Mouse (Mus musculus) duodenum, adult 2 months (tissue): ENCODE data around the gene Hspa1b. TPM values are rescaled to one million over a fixed set of nuclear protein-coding genes. Genes with fewer than 3 reads are reported as not detected.

Experiments
- polyA plus RNA-seq: library from polyadenylated mRNA; depleted of rRNA; stranded (reverse); fragments of >200 nt; gene quantifications from 2 replicates; pipeline ENCODE4 v1.2.3, GENCODE M21; 2012; ENCODE audit warnings: low replicate concordance; rRNA removed

The Hspa1b gene
- polyA plus RNA-seq, result 5.4 and 9.5 TPM in 2 replicates

DNA sequence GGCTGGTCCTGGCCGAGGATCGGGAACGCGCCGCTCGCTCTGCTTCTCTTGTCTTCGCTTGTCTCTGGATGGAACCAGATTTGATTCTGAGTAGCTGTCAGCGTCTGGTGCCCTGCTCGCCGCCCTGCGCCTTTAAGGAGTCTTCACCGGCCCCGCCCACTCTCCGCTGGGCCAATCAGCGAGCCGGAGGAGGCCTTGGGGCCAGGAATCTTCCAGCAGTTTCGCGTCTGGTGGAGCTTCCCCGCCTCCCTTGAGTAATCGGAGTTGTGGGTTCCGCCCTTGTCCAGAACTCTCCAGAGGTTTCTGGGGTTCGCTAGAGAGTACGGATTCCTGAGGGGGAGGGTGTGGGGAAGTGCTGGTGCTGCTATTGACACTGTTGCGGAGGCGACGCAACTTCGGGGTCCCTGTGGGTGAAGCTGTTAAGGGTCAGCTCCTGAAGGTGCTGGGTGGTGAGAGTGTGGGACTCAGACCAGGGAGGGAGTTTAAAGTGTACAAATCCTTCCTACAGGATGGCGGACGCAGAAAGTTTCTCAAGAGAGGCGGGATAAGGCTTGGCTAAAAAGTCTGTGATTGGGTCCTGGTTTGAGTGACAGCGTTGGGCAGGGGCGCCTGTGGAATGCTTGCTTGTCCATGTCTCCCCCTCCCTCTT, at the start of gene Hspa1b:
Gene Hspa1b, minus strand, starts transcription at position 109 of the 649 bp plus-strand sequence.

DNA sequence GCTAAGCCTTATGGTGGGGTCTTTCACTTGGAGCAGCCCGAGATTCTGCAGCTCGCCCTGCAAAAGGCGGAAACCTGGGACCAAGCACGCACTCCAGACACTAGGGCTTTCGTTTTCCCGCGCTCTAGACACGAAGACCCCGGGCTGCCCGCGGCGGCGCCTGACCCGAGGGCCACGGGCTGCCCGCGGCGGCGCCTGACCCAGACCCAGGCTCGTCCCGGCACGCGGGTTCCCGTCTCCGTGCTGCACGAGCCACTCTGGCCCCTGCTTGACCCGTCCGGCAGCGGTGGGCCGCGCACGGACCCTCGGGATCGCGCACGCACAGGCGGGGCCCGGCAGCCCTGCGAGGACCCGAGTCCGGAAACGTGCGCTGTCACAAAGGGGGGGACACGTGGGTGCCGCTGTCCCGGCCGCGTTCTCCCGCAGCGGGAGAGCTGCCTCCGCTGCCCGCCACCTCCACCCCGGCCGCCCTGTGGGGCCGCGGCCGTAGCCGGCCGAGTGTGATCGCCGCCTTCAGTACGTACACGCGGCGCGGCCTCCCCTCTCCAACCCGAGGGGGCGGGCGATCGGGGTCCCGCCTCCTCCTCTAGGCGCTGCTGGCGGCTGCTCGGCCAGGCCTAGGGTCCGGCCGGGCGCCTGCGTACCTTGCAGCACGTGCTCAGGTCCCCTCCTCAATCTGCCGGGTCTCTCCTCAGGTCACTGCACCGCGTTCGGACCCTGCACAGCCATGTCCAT, 41.8 kb upstream of the Hspa1b start, which contains the start of gene Vars:
Gene Vars, plus strand, starts transcription at position 271 of the 735 bp plus-strand sequence.

GRCm38 (mm10) chr17:34981690-34982180, 22.7 kb upstream of the Hspa1b start, which contains the start of gene Lsm2:
Lsm2 (plus strand) TSS chr17:34981862.

DNA sequence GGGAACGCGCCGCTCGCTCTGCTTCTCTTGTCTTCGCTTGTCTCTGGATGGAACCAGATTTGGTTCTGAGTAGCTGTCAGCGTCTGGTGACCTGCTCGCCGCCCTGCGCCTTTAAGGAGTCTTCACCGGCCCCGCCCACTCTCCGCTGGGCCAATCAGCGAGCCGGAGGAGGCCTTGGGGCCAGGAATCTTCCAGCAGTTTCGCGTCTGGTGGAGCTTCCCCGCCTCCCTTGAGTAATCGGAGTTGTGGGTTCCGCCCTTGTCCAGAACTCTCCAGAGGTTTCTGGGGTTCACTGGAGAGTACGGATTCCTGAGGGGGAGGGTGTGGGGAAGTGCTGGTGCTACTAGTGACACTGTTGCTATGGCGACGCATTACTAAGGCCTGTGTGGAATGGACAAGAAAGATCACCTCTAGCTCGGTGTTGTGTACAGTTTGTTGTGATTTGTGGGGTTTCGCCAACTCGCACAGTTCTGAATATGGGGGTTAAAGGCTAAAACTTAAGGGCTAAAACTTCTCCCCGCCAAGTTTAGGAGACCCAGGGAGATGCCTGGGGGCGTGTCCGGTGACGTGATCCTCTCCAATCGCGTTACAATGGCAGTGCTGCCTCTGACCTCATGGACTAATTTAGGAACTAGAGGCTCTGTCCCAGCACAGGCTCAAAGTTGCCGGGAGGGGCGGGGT, 13.2 kb upstream of the Hspa1b start, which contains the start of the genes Hspa1a and Hspa1l:
Gene Hspa1a, minus strand, starts transcription at position 88 of the 681 bp plus-strand sequence.
Gene Hspa1l, plus strand, starts transcription at position 635 of the 681 bp plus-strand sequence.

GRCm38 (mm10) chr17:34969822-34970221, 10.8 kb upstream of the Hspa1b start, which contains the start of gene Gm20481:
Gm20481 (plus strand) TSS chr17:34969912.

DNA sequence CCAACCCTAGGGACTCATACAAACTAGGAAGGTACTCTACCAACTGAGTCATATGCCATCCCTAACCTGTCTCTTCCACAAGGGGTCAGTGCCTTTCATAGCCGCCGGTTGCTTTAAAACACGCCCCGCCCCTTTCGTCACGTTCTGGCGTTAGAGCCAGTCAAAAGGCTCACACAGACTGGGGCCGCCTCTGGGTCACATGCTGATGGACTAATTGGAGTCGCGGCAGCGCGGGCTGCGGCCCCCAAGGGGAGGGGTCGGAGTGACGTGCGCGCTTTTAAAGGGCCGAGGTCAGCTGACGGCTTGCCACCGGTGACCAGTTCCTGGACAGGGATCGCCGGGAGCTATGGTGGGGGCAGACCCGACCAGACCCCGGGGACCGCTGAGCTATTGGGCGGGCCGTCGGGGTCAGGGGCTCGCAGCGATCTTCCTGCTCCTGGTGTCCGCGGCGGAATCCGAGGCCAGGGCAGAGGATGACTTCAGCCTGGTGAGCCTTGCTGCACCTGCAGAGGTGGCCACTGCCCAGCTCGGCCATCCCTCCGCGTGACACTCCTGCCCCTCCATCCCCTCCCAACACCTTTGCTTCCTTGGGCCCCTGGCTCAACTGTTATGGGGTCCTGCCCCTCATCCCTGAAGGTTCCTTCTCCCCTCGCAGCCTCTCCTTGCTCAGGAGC, 27.8 kb downstream of the Hspa1b start, which contains the start of gene Neu1:
Gene Neu1, plus strand, starts transcription at position 193 of the 674 bp plus-strand sequence.

DNA sequence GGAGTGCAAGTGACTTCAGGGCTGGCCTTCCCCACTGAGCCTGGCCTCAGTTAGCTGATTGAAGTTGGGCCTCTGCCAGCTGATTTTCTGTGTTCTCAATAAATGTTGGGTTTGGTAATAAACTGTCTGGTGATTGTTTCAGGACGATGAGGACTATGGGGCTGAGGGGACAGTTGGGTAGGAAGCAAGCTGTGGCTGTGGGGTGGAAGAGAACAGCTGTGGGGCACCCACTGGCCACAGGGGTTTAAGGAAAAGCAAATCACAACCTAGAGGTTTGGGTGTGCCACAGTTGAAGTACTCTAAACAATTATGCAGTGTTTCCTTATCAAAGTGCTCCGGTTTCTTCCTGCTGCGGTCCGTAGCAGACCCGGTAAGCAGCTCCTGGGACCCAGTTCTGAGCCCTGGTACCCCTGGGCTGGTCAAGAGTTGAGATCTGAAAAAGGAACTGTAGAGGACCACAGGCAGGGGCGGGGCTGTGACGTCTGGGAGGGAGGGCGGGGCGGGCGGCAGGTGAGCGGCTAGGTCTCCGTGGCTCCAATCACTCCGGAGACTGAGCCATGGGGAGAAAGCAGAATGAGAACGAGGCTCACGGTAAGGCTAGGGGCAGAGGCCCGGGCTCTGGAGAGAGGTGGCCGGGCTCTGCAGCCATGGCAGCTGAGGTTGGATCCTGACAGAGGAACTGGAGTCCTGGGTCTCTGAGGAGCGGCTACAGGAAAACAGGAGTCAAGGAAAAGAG, 44.9 kb downstream of the Hspa1b start, which contains the start of gene Slc44a4:
Gene Slc44a4, plus strand, starts transcription at position 537 of the 736 bp plus-strand sequence.

Other genes with a start within 250 kb of the Hspa1b start
- 13.4 and 20.2 TPM in 2 replicates for gene C4b, start 215.4 kb downstream of the Hspa1b start, polyA plus RNA-seq
- 4.3 and 8.4 TPM in 2 replicates for gene Cyp21a1, start 154.7 kb downstream of the Hspa1b start, polyA plus RNA-seq
- gene Stk19, start 122.3 kb downstream of the Hspa1b start, polyA plus RNA-seq, result 55.2 and 59.8 TPM in 2 replicates
- gene Dxo, start 122.2 kb downstream of the Hspa1b start, polyA plus RNA-seq, result 63.9 and 83.5 TPM in 2 replicates
- 66.9 and 74.8 TPM in 2 replicates for gene Skiv2l, start 109.0 kb downstream of the Hspa1b start, polyA plus RNA-seq
- gene Nelfe, start 108.8 kb downstream of the Hspa1b start, polyA plus RNA-seq, result 14.9 and 36.1 TPM in 2 replicates
- gene Cfb, start 96.7 kb downstream of the Hspa1b start, polyA plus RNA-seq, result 16.5 and 49.9 TPM in 2 replicates
- 6.2 and 6.7 TPM in 2 replicates for gene Zbtb12, start 79.8 kb downstream of the Hspa1b start, polyA plus RNA-seq
- gene Gm20547, start 77.2 kb downstream of the Hspa1b start, polyA plus RNA-seq, result not detected in 2 replicates
- 5.1 and 6.8 TPM in 2 replicates for gene C2, start 61.0 kb downstream of the Hspa1b start, polyA plus RNA-seq
- gene Ehmt2, start 60.8 kb downstream of the Hspa1b start, polyA plus RNA-seq, result 206 and 215 TPM in 2 replicates
- gene Slc44a4, start 44.8 kb downstream of the Hspa1b start, polyA plus RNA-seq, result 74.7 and 81.1 TPM in 2 replicates
- 40.9 and 52.9 TPM in 2 replicates for gene Neu1, start 28.0 kb downstream of the Hspa1b start, polyA plus RNA-seq
- not detected in 2 replicates for gene Gm20481, start 10.7 kb upstream of the Hspa1b start, polyA plus RNA-seq
- gene Hspa1a, start 12.9 kb upstream of the Hspa1b start, polyA plus RNA-seq, result 4.9 and 6.7 TPM in 2 replicates
- gene Hspa1l, start 13.5 kb upstream of the Hspa1b start, polyA plus RNA-seq, result 0.15 and 0.22 TPM in 2 replicates
- 88.2 and 110 TPM in 2 replicates for gene Lsm2, start 22.6 kb upstream of the Hspa1b start, polyA plus RNA-seq
- 142 and 150 TPM in 2 replicates for gene Vars, start 41.7 kb upstream of the Hspa1b start, polyA plus RNA-seq
- 1.6 and 2.0 TPM in 2 replicates for gene Vwa7, start 57.3 kb upstream of the Hspa1b start, polyA plus RNA-seq
- gene Sapcd1, start 68.8 kb upstream of the Hspa1b start, polyA plus RNA-seq, result 0.41 and 0.69 TPM in 2 replicates
- gene Msh5, start 87.5 kb upstream of the Hspa1b start, polyA plus RNA-seq, result 2.0 and 5.6 TPM in 2 replicates
- 133 and 202 TPM in 2 replicates for gene Clic1, start 90.7 kb upstream of the Hspa1b start, polyA plus RNA-seq
- gene Ddah2, start 99.8 kb upstream of the Hspa1b start, polyA plus RNA-seq, result 13.4 and 17.5 TPM in 2 replicates
- gene Ly6g6c, start 106.2 kb upstream of the Hspa1b start, polyA plus RNA-seq, result 0.85 and 7.5 TPM in 2 replicates
- 0.18 and 0.55 TPM in 2 replicates for gene Mpig6b, start 106.9 kb upstream of the Hspa1b start, polyA plus RNA-seq
- gene Ly6g6e, start 117.7 kb upstream of the Hspa1b start, polyA plus RNA-seq, result 0.15 and 29.8 TPM in 2 replicates
- 5.8 and 13.6 TPM in 2 replicates for gene Ly6g6d, start 118.8 kb upstream of the Hspa1b start, polyA plus RNA-seq
- gene Ly6g6f, start 126.4 kb upstream of the Hspa1b start, polyA plus RNA-seq, result 3.3 and 4.6 TPM in 2 replicates
- gene Abhd16a, start 130.0 kb upstream of the Hspa1b start, polyA plus RNA-seq, result 135 and 240 TPM in 2 replicates
- gene Ly6g5c, start 149.0 kb upstream of the Hspa1b start, polyA plus RNA-seq, result not detected in 2 replicates
- 1.7 TPM in 2 replicates for gene Ly6g5b, start 156.2 kb upstream of the Hspa1b start, polyA plus RNA-seq
- 15.1 and 26.1 TPM in 2 replicates for gene Gpank1, start 162.2 kb upstream of the Hspa1b start, polyA plus RNA-seq
- 334 and 557 TPM in 2 replicates for gene Csnk2b, start 162.8 kb upstream of the Hspa1b start, polyA plus RNA-seq
- gene D17H6S53E, start 167.1 kb upstream of the Hspa1b start, polyA plus RNA-seq, result 21.5 and 30.6 TPM in 2 replicates
- 0.25 TPM in 2 replicates for gene Apom, start 172.8 kb upstream of the Hspa1b start, polyA plus RNA-seq
- gene Bag6, start 175.9 kb upstream of the Hspa1b start, polyA plus RNA-seq, result 179 and 180 TPM in 2 replicates
- 388 and 529 TPM in 2 replicates for gene Prrc2a, start 205.7 kb upstream of the Hspa1b start, polyA plus RNA-seq
- gene Aif1, start 216.8 kb upstream of the Hspa1b start, polyA plus RNA-seq, result 0.76 TPM in 1 of 2 replicates, not detected in the other
- 6.5 and 24.6 TPM in 2 replicates for gene Lst1, start 229.2 kb upstream of the Hspa1b start, polyA plus RNA-seq
- 6.3 and 41.5 TPM in 2 replicates for gene Ltb, start 235.2 kb upstream of the Hspa1b start, polyA plus RNA-seq
- gene Tnf, start 242.8 kb upstream of the Hspa1b start, polyA plus RNA-seq, result 1.5 and 1.8 TPM in 2 replicates
- 0.70 and 1.1 TPM in 2 replicates for gene Lta, start 246.1 kb upstream of the Hspa1b start, polyA plus RNA-seq